Mouse (Mus musculus) cerebellum, adult 9-10 months (tissue): ENCODE results near the gene Btbd3.

Source experiments
- DNase-seq: peaks from one replicate; pipeline ENCODE4 v3.0.0; 2022

Btbd3 gene

DNA sequence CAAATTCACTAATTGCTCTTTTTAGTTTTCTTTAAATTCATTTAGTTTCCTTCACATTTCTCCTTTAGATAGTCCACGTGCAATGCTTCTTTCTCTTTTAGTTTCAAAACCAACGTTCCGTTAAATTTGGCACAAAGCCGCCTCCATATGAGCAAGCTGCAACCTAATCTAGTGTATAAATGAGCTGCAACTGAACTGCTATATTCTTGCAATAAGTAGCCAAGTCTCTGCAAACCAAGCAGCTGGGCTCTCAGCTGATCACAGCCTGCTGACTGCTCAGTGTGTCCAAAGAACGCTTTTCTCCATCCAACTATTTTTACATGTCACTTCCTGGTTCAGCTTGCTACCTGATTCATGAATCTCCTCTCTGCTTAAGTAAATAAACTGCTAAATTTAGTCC, 295.2 kb downstream of the Btbd3 start:
- peak; percentile 84 for DNase-seq

DNA sequence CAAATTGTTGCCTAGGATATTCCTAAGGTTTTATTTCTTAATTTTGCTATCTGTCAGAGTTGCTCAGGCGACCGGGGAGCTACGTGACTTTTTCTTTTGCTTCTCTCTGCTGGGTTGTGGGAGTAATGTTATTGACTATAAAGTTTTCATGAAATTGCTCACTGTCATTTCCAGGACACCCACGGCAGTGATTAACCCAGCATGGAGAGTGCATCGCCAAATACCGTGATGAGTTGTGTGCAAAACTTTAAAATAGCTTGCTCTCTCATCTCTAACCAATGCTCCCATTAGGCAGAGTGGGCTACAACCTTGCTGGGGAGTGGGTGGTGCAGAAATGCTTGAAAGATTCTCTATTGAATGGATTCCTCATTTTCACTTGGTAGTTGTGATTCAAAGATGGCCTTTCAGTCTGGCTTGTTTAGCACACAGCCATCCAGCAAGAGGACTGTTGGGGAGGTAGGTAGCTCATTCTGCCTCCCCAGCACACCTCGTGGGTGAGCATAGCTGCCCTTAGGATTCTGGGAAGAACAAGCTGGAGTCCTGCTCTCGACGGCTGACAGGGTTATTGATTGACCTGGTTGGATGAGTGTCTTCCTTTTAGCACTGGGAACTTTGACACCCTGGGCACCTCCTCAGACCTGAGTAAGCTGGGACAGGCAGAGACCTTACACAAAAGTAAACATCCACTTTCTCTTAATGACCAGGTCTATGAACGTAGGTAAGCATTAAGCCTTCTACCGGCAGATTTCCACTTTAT, 298.9 kb downstream of the Btbd3 start:
- DNase-seq = no peak

DNA sequence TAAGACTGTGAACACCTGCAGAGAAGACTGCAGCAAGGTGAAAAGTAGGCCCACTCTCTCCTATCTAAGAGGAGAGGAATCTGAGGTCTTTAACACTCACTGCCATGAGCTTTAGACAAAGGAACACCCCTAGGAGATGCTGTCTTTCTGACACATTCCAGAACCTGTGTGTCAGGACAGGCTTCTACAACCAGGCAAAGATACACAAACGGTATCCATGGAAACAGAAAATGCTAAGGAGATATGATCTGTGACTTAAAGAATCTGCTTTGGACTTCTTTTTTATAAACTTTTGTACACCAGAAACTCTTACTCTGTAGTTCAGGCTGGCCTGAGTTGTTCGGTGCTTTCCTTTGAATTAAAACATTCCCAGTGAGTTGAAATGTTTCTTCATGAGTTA, 329.6 kb downstream of the Btbd3 start:
- no peak for DNase-seq

DNA sequence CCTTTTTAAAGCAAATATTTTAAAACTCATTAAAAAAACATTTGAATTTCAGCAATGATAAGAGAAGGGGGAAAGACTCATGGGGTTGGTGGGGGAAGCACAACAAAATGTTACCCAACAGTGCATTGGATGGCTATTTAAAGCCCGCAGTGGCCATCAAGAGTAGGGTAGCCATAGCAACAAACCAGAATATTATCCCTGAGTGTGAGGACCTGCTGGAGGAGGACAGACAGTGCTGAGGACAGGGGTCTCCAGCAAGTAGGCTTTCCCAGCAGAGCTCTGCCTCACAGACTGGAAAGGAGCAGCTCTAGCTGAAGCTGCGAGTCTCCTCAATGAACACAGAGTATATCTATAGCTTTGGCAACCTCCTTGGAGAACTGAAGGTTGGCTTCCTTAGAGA, 331.0 kb downstream of the Btbd3 start:
- no peak for DNase-seq

DNA sequence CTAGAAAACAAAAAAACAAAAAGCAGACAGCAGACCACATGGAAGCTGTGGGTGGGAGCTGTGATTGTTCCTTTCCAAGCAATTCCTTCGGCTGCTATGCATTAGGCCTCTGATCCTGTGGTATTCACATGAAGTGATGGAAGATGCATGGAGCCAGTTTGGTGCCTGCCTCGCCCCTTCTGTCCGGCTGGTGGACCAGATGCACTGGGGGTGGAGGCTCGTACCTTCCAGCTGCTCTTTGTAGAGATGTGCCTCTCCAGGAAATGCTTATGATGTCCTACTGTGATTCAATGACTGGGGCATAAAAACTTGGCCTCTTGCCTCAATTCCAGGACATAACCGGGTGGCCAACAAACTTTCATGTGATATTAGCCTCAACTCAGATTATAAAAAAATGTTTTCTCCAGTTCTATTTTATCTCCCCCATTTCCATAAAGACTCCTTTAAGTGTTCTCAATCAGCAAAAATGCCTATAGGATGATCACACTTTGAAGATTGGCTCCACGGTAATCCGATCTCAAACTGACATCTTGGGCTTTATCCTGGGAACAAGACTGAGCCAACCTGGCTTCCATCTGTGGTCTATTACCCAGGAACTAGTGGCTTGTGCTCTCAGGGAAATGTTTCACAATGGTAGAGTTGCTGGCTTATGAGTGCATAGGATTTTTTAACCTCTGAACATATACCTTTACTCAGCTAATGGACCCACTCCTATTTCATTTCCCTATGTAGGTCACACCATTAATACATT, 331.6 kb downstream of the Btbd3 start:
- DNase-seq = peak; percentile 53

DNA sequence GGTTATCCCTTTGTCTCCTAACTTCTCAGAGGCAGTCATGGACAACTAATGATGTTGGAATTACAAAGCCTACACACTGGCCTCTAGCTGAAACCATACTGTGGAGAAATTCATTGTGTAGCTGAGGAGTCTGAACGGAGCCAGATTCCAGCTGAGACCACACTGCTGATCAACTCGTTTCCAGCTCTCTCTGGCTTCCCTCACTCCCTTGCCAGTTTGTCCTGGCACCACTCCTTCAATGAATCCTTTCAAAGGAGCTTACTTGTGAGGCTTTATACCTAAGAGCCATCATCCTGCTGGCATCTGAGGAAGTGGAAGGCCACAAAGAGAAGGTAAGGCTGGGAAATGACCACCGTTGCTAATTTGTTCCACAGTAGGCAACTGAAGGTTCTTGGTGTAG, 332.7 kb downstream of the Btbd3 start:
- peak; percentile 84 for DNase-seq

DNA sequence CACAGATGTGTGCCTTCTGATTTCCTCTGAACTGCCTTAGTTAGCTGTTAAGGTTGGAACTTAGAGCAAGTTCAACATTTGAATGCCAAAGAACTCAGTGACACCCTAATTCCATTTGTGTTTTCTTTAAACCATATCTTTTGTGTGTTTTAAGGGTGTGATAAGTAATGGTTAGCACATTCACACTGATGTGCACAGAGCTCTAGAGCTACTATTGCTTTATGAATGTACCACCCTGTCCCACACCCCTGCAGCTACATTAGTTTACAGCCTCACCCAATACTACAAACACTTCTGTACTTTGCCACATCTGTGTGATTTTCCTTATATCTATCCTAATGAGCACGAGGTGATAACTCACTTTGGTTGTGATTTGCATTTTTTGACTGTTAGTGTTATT, 333.9 kb downstream of the Btbd3 start:
- no peak for DNase-seq

DNA sequence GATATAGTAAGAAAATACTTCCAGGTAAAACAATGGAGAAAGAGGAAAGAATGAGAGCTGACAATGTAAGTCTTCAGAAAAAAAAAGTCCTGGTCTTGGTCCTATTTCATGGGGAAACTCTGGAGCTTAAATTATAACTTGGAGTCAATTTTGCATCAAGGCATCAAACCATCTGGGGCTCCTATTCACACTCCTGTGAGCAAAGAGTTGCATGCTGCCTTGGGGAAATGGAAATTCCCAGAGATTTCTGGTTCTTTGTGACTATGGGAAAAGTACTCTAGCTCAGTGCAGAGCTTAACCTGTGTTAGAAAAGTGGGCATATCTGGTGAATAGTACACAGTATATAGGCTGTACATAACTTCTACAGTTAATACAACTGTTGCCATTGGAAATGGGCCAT, 356.0 kb downstream of the Btbd3 start:
- no peak for DNase-seq

DNA sequence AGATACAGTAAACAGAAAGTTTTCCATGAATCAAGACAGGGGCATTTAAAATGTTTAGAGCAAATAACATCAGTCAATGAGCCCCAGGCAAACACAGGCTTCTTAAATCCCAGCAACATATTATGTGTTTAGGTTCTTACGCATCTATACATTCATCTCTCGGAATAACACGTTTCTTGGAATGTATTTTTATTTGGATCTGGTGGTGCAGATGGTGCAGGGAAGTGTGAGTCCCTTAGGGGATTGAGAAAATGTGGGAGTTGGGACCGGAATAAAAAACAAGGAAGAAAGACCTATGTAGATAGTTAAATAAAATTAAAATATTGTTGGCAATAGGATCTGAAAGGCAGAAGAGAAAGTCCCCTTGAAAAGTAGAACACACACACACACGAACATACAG, 361.1 kb downstream of the Btbd3 start:
- DNase-seq = no peak
